8 mouse cellular contexts compared by ENCODE assay signal in genomic region chr4:83383899-83384490, GRCm38 (mm10). TPM values are rescaled to one million over a fixed set of nuclear protein-coding genes. Genes with fewer than 3 reads are reported as not detected.
A peak's percentile ranks its signal among the peaks of the same experiment; 100 is the strongest.
DNase-seq lines count a peak whose midpoint lies in the region; ATAC-seq and TF ChIP-seq lines count a peak whose summit lies in the region.
"Had no signal": no experiment of that assay in that cellular context is flagged by ENCODE, and none has a peak within 500 bp of the region (broad histone marks: within the 10 kb centered on the region; RNA-seq: fewer than 3 reads in every experiment).

No protein-coding gene starts in this region.

- TF ChIP-seq EP300 in heart, postnatal 0 days (IDR thresholded peaks at IDR 0.05; ENCODE audit: low read depth), result no peak

- H3K27me3 ChIP-seq in heart, postnatal 0 days (ENCODE audit: control insufficient read depth, insufficient read depth, low read length), result no peaks in the 10 kb centered on the region
- H3K27me3 ChIP-seq: liver, embryonic 15.5 days had no signal

- WGBS in heart, postnatal 0 days, result 46% methylated on average over 6 of the region's 6 CpGs

- H3K9ac ChIP-seq in ES-E14 (ENCODE audit: insufficient read depth, low read depth, low read length, poor library complexity, severe bottlenecking), result no peak overlapping the region
- no peak overlapping the region for H3K9ac ChIP-seq in heart, postnatal 0 days (replicated peaks; ENCODE audit: low read depth, low read length)
- H3K9ac ChIP-seq: liver, embryonic 15.5 days had no signal

- in situ Hi-C loops in ES-E14 (cut with MboI; ENCODE audit: low sequenced_read_pairs in 2 of 2, unreplicated experiment in 2 of 2), result no loop called here

- no peak overlapping the region for H3K4me2 ChIP-seq in heart, postnatal 0 days (ENCODE audit: low read depth, low read length)
- H3K4me2 ChIP-seq: liver, embryonic 15.5 days had no signal

- no peaks in the 10 kb centered on the region for H3K9me3 ChIP-seq in ES-E14 (ENCODE audit: control insufficient read depth, insufficient read depth, low read depth, low read length)
- H3K9me3 ChIP-seq in heart, postnatal 0 days (replicated peaks; ENCODE audit: control insufficient read depth, low read length), result no peaks in the 10 kb centered on the region
- H3K9me3 ChIP-seq: liver, embryonic 15.5 days had no signal

- no peak for ATAC-seq in heart, postnatal 0 days (ENCODE audit: insufficient read depth, low read depth)

- no peak overlapping the region for H3K4me3 ChIP-seq in layer of hippocampus, adult 2 months
- H3K4me3 ChIP-seq in ES-E14 (ENCODE audit: insufficient read depth in 1 of 2, low read depth in 1 of 2, low read length in 2 of 2, poor library complexity in 1 of 2, severe bottlenecking in 1 of 2), result no peak overlapping the region
- H3K4me3 ChIP-seq in heart, postnatal 0 days (ENCODE audit: low read depth, low read length), result no peak overlapping the region
- H3K4me3 ChIP-seq: liver, embryonic 15.5 days had no signal

- peak; percentile 75 for TF ChIP-seq CTCF in layer of hippocampus, adult 2 months (conservative IDR thresholded peaks at IDR 0.05)
- no peak for TF ChIP-seq CTCF in heart, postnatal 0 days (IDR thresholded peaks at IDR 0.05; ENCODE audit: low read depth)

- peak in 1 of 2 experiments; percentile 17 for DNase-seq in layer of hippocampus, adult 2 months (ENCODE audit: low spot score in 2 of 2)
- DNase-seq in layer of hippocampus, adult 9-10 months (ENCODE audit: low spot score), result no peak
- peak; percentile 31 for DNase-seq in ES-E14 (ENCODE audit: low read depth, low spot score)
- DNase-seq in c-Kit-positive CD71-negative TER-119-negative erythroid progenitor cells, embryonic 14.5 days (ENCODE audit: low read depth), result peak; percentile 50
- DNase-seq in heart, postnatal 0 days (ENCODE audit: low spot score), result peak; percentile 16
- DNase-seq in lung, postnatal 36 days, result peak; percentile 83
- no peak for DNase-seq in frontal cortex, postnatal 36 days (ENCODE audit: low spot score in 2 of 2)

- no peak overlapping the region for H3K27ac ChIP-seq in layer of hippocampus, adult 2 months
- H3K27ac ChIP-seq in ES-E14 (ENCODE audit: insufficient read depth, low read depth, low read length, poor library complexity, severe bottlenecking), result no peak overlapping the region
- H3K27ac ChIP-seq in heart, postnatal 0 days (ENCODE audit: low read depth), result no peak overlapping the region
- H3K27ac ChIP-seq: liver, embryonic 15.5 days had no signal

- no peaks in the 10 kb centered on the region for H3K36me3 ChIP-seq in ES-E14 (ENCODE audit: control insufficient read depth, insufficient read depth, low read length, poor library complexity, severe bottlenecking)
- H3K36me3 ChIP-seq in heart, postnatal 0 days (replicated peaks; ENCODE audit: control insufficient read depth, insufficient read depth, low read length), result no peaks in the 10 kb centered on the region
- H3K36me3 ChIP-seq: liver, embryonic 15.5 days had no signal

- H3K4me1 ChIP-seq in ES-E14 (ENCODE audit: control insufficient read depth in 2 of 2, insufficient read depth in 2 of 2, low read length in 2 of 2, poor library complexity in 1 of 2), result no peaks in the 10 kb centered on the region; a peak in 1 of 4 replicates
- no peaks in the 10 kb centered on the region for H3K4me1 ChIP-seq in heart, postnatal 0 days (ENCODE audit: control insufficient read depth, insufficient read depth)
- H3K4me1 ChIP-seq: liver, embryonic 15.5 days had no signal

TF ChIP-seq in ES-E14, 5 proteins besides CTCF, POLR2A, EP300 and RAD21:
- TF ChIP-seq ZNF384 (IDR thresholded peaks at IDR 0.05; ENCODE audit: low read depth, low read length), result peak; percentile 71
- no peak for TF ChIP-seq HCFC1 (IDR thresholded peaks at IDR 0.05; ENCODE audit: borderline replicate concordance, insufficient read depth, low read length)
- TF ChIP-seq MAFK (IDR thresholded peaks at IDR 0.05; ENCODE audit: insufficient read depth, low read depth, low read length), result no peak
- TF ChIP-seq ZC3H11A (IDR thresholded peaks at IDR 0.05; ENCODE audit: borderline replicate concordance, low read depth, low read length), result no peak
- no peak for TF ChIP-seq CHD2 (IDR thresholded peaks at IDR 0.05; ENCODE audit: low read depth, low read length)

RNA-seq across cellular contexts. Expression of gene Snapc3, which starts 33.5 kb away (rescaled TPM):
- total RNA-seq in layer of hippocampus, adult 2 months (2021), result 10 to 100 TPM; 37.0 to 39.7 TPM
- total RNA-seq in ES-E14 (2012; rRNA removed), result 41.9 and 47.8 TPM in 2 replicates
- total RNA-seq in heart, postnatal 0 days (2014; rRNA removed; ENCODE audit: low replicate concordance), result 31.1 and 34.6 TPM in 2 replicates
- 22.2 and 23.6 TPM in 2 replicates for polyA plus RNA-seq in heart, postnatal 0 days (2015; fragmentation: Nextera tagmentation; extraction: Ambion mirVana)

RNA-seq across cellular contexts. Expression of gene Ttc39b, which starts 59.9 kb away (rescaled TPM):
- 10 to 100 TPM; 34.6 to 37.0 TPM for total RNA-seq in layer of hippocampus, adult 2 months (2021)
- total RNA-seq in ES-E14 (2012; rRNA removed), result 65.6 and 76.2 TPM in 2 replicates
- 2.9 and 4.3 TPM in 2 replicates for total RNA-seq in heart, postnatal 0 days (2014; rRNA removed; ENCODE audit: low replicate concordance)
- polyA plus RNA-seq in heart, postnatal 0 days (2015; fragmentation: Nextera tagmentation; extraction: Ambion mirVana), result 3.0 and 4.1 TPM in 2 replicates

Comparison
In these comparisons a context has a peak if more than half of its experiments do, and no peak if none do; other contexts are left out.
1. DNase-seq: peak in ES-E14 (single experiment), c-Kit-positive CD71-negative TER-119-negative erythroid progenitor cells, embryonic 14.5 days (single experiment), heart, postnatal 0 days (single experiment) and lung, postnatal 36 days (single experiment); none in layer of hippocampus, adult 9-10 months (single experiment) and frontal cortex, postnatal 36 days (0 of 2).